Mouse (Mus musculus) ES-Bruce4 (cell line): ENCODE data around the gene Zbtb16. TPM values are rescaled to one million over a fixed set of nuclear protein-coding genes. Genes with fewer than 3 reads are reported as not detected.

Source experiments
- H3K27ac ChIP-seq: 2 replicates; pipeline ENCODE4 v1.5.1; 2012; ENCODE audit warnings: low read length, inconsistent platforms; ENCODE audit not compliant: insufficient read depth
- H3K27me3 ChIP-seq: 2 replicates; pipeline ENCODE4 v1.6.1; 2012; ENCODE audit warnings: mild to moderate bottlenecking, low read length, inconsistent platforms; ENCODE audit not compliant: control insufficient read depth, poor library complexity, insufficient read depth, severe bottlenecking
- H3K36me3 ChIP-seq: 2 replicates; pipeline ENCODE4 v1.6.1; 2012; ENCODE audit warnings: inconsistent platforms, mild to moderate bottlenecking, low read length, moderate library complexity; ENCODE audit not compliant: control insufficient read depth, poor library complexity, insufficient read depth, severe bottlenecking
- H3K4me1 ChIP-seq: one replicate; pipeline ENCODE4 v1.8.1; 2011; ENCODE audit warnings: low read length; ENCODE audit not compliant: control insufficient read depth, insufficient read depth
- H3K4me3 ChIP-seq: 2 replicates; pipeline ENCODE4 v1.5.1; 2011; ENCODE audit warnings: low read depth, mild to moderate bottlenecking, low read length
- H3K9ac ChIP-seq: 2 replicates; pipeline ENCODE4 v1.6.1; 2012; ENCODE audit warnings: low read depth, mild to moderate bottlenecking, inconsistent platforms; ENCODE audit not compliant: poor library complexity, severe bottlenecking
- H3K9me3 ChIP-seq: replicated peaks from 2 replicates; pipeline ENCODE4 v1.6.1; 2012; ENCODE audit warnings: mild to moderate bottlenecking, low read length, inconsistent platforms; ENCODE audit not compliant: control insufficient read depth, poor library complexity, insufficient read depth, severe bottlenecking
- CTCF ChIP-seq: IDR thresholded peaks from one replicate; pipeline ENCODE4 v1.8.1; 2011; ENCODE audit warnings: low read depth, low read length
- EP300 ChIP-seq: IDR thresholded peaks from 2 replicates; pipeline ENCODE4 v1.6.1; 2011; ENCODE audit warnings: low read depth, low read length; ENCODE audit not compliant: insufficient read depth
- POLR2A ChIP-seq: IDR thresholded peaks from one replicate; pipeline ENCODE4 v1.8.1; 2011; ENCODE audit warnings: low read length; ENCODE audit not compliant: insufficient read depth
- polyA plus RNA-seq: library from polyadenylated mRNA; stranded (reverse); fragments of >200 nt; gene quantifications from 2 replicates; pipeline ENCODE4 v1.2.4, GENCODE M21; 2011; ENCODE audit warnings: low read depth; ENCODE audit not compliant: missing spikeins, insufficient read depth, insufficient read length

The Zbtb16 gene
- polyA plus RNA-seq, 1 experiment = 0.49 TPM

DNA sequence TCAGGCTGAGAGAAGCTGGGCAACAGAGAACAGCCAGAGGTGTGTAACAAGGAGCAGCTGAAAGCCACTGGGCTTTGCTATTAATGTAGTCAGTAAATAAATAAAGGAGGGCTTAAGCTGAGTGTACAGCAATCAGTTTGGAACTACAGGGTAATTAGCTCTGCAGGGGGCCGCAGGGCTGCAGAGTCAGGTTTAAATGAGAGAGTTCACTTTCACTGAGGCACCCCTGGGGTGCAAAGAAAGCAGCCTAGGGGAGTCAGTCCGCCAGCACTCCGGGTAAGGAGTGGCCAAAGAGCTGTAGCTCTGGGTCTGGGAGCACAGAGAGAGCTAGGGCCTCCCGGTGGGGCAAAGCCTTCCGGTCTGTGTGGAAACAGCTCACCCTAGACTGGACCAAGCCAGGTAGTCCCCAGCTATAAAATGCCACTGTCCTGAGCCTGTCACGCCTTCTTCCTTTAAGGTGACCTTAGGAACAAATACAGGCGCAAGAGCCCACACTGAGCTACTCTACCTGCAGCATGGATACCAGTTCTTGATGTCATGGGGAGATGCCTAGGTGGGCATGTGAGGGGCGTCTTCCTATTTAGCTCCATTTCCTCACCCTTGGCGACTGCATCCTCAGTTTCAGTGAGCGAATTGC lies 188.3 kb downstream of the Zbtb16 start:
- Histone ChIP-seq H3K4me3 (no peak overlapping the region), H3K36me3 (no peaks in the 10 kb centered on the region), H3K9ac (no peak overlapping the region), H3K27ac (no peak overlapping the region), H3K9me3 (peaks cover 3% of the 10 kb centered on the region; the same call in 1 of the 2 replicates), H3K4me1 (no peaks in the 10 kb centered on the region), H3K27me3 (no peaks in the 10 kb centered on the region)
- TF ChIP-seq EP300 = no peak
- no peak for TF ChIP-seq POLR2A
- no peak for TF ChIP-seq CTCF

DNA sequence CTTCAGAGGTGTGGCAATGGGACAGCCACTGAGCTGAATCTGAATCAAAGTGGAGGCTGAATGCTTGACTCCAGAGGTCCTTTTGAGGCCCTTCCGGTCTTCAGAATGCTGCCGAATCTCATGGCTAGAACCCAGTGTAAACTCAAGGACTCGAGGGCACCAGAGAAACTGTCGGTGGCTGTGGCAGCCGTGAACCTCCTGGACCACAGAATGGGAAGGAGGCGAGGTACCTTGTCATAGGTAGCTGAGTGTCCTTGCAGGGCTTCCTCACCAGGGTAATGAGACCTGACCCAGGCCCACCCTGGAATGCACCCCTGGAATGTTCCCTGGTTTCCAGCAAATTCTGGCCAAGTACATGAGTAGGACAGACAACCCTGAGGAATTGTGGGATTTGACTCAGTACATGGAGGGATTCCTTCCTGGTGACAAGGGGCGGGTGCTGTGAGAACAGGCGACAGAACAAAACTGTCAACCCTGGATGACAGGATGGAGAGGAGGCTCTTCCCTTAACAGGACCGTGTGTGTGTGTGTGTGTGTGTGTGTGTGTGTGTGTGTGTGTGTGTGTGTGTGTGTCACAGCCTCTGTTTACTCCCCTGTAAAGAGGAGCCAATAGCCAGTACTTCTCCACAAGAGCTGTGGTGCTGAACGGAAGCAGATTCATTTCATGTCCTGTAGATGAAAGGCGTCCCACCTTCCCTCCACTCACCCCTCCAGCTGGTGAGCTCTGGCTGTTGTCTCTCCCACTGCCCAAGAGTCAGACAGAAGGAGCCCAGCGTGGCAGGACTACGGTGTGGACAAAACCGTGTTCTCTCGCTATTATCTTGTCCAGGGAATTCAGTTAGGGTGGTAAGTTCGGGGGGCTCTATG lies 189.0 kb downstream of the Zbtb16 start:
- Histone ChIP-seq H3K9me3 (peaks cover 3% of the 10 kb centered on the region; the same call in 1 of the 2 replicates), H3K27me3 (no peaks in the 10 kb centered on the region), H3K4me3 (no peak overlapping the region), H3K9ac (no peak overlapping the region), H3K36me3 (no peaks in the 10 kb centered on the region), H3K4me1 (no peaks in the 10 kb centered on the region), H3K27ac (no peak overlapping the region)
- TF ChIP-seq POLR2A = no peak

DNA sequence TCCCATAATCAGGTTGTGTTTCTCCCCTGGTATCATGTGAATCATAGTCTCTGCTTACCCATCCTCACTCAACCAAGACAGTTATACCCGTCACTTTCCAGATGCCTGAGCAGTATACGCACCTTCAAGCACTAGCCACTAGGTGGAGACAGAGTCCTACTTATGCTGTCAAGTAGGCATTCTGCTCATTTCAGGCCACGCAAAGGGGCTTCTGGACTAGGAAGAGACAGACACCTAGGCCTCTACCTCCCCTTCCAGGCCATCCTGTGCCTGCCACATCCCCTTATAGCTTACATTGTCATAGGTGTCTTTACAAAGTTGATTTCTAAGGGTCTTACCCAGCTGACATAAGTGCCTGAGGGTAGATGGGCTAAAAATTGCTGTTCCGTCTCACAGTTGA lies 189.8 kb downstream of the Zbtb16 start:
- Histone ChIP-seq H3K36me3 (no peaks in the 10 kb centered on the region), H3K9me3 (peaks cover 3% of the 10 kb centered on the region; the same call in 1 of the 2 replicates), H3K4me1 (no peaks in the 10 kb centered on the region), H3K27ac (no peak overlapping the region), H3K9ac (no peak overlapping the region), H3K4me3 (no peak overlapping the region), H3K27me3 (no peaks in the 10 kb centered on the region)
- TF ChIP-seq POLR2A (no peak), CTCF (peak; percentile 76)

DNA sequence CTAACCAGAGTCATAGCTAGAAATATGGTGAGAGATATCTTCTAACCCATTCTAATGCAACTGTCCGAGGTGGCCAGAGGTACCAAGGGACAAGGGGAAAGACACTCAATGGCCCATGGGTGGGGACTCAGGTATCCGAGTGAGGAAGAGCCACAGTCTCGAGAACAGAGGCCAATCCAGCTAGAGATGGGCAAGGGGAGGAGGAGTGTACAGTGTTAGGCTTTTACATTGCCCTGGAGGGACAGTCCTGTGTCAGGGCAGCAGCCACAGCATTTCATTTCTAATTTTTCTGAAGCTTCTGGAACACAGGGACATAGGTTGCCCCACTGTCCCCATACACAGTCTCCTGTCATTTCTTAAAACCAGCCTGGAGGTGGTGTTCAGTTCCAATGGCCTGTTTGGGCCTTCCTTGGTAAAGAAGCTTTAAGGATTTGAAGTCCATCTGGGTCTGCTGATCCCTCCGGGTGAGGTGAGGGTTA lies 190.3 kb downstream of the Zbtb16 start:
- Histone ChIP-seq H3K4me1 (no peaks in the 10 kb centered on the region), H3K27me3 (no peaks in the 10 kb centered on the region), H3K9ac (no peak overlapping the region), H3K36me3 (no peaks in the 10 kb centered on the region), H3K27ac (no peak overlapping the region), H3K9me3 (peaks cover 3% of the 10 kb centered on the region; the same call in 1 of the 2 replicates), H3K4me3 (no peak overlapping the region)
- TF ChIP-seq EP300 (no peak), POLR2A (no peak), CTCF (no peak)

DNA sequence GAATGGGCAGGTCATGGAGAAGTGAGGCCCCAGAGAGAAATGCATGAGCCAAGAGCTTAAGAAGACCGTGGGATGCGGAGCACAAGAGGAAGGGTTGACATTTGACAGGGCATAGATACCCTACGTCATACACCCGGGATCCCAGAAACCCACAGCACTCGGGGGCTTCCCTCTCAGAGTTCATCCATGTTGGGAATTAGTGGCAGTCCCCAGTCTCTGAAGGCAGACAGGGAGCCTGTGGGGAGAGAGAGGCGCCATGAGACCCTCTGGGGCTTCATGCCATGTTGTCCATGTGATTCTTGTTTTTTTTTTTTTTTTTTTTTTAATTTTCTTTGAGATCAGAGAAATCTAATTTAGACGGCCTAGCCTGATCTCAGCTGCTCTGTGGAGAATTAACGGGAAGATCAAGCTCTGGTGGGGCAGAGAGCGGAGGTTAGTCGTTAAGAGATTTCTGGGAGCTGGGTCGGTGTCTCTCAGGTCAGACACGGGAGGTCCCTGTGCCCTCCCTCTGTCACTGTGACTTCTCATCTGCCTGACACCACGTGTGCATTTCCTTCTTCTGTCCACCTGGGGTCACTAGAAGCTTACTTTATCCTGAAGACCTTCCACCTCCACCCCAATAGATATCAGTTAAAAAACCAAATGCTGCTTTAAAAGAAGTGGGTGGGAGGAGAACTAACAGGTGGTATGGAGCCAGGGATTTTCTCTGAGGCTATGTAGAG lies 190.9 kb downstream of the Zbtb16 start:
- Histone ChIP-seq H3K27ac (no peak overlapping the region), H3K9ac (no peak overlapping the region), H3K27me3 (no peaks in the 10 kb centered on the region), H3K36me3 (no peaks in the 10 kb centered on the region), H3K4me3 (no peak overlapping the region), H3K4me1 (no peaks in the 10 kb centered on the region), H3K9me3 (peaks cover 3% of the 10 kb centered on the region; the same call in 1 of the 2 replicates)
- no peak for TF ChIP-seq POLR2A
- TF ChIP-seq CTCF = peak; percentile 18
